Mouse (Mus musculus): Measurements from ENCODE around the gene Trabd. TPM values are rescaled to one million over a fixed set of nuclear protein-coding genes. Genes with fewer than 3 reads are reported as not detected.
A peak's percentile ranks its signal among the peaks of the same experiment; 100 is the strongest.

The Trabd gene
- polyA plus RNA-seq (2012; rRNA removed) (8.3 and 8.4 TPM in 2 replicates), polyA plus RNA-seq (2014; fragmentation: Nextera tagmentation; extraction: Ambion mirVana) (13.0 and 13.7 TPM in 2 replicates)

GRCm38 (mm10) chr15:89074613-89075477 lies at the start of gene Trabd:
TSS of gene Trabd (plus strand) at chr15:89075124.
- TF ChIP-seq EP300 (IDR thresholded peaks at IDR 0.05; ENCODE audit: low read depth) (no peak), CTCF (IDR thresholded peaks at IDR 0.05; ENCODE audit: low read depth) (no peak)
- Histone ChIP-seq H3K9me3 (ENCODE audit: control insufficient read depth, low read length) (no peaks in the 10 kb centered on the region), H3K27me3 (ENCODE audit: control insufficient read depth, insufficient read depth, low read length) (no peaks in the 10 kb centered on the region), H3K9ac (replicated peaks) (peak within 1 kb of the TSS; percentile 75), H3K4me2 (ENCODE audit: low read depth) (peak within 1 kb of the TSS; percentile 84), H3K4me3 (ENCODE audit: insufficient read depth in 1 of 2, low read depth in 2 of 2, low read length in 2 of 2) (peak within 1 kb of the TSS; percentile 68 to 82), H3K4me1 (replicated peaks; ENCODE audit: control insufficient read depth in 2 of 2, insufficient read depth in 2 of 2, low read length in 1 of 2) (peaks cover 11 to 16% of the 10 kb centered on the region in 2 experiments), H3K36me3 (replicated peaks; ENCODE audit: control insufficient read depth, insufficient read depth, low read depth) (no peaks in the 10 kb centered on the region), H3K27ac (peak within 1 kb of the TSS; percentile 24; the same call in 1 of the 2 replicates)
- DNase-seq (ENCODE audit: low read depth in 3 of 3, low spot score in 3 of 3), result no peak
- no peak for ATAC-seq (ENCODE audit: insufficient read depth)
- 36% methylated on average over 11 of the region's 11 CpGs for WGBS (ENCODE audit: insufficient replicate concordance)

GRCm38 (mm10) chr15:89044381-89044780 lies 30.5 kb upstream of the Trabd start:
- Histone ChIP-seq H3K27me3 (ENCODE audit: control insufficient read depth, insufficient read depth, low read length) (no peaks in the 10 kb centered on the region), H3K4me2 (ENCODE audit: low read depth) (no peak overlapping the region), H3K9me3 (ENCODE audit: control insufficient read depth, low read length) (no peaks in the 10 kb centered on the region), H3K4me1 (replicated peaks; ENCODE audit: control insufficient read depth in 2 of 2, insufficient read depth in 2 of 2, low read length in 1 of 2) (no peaks in the 10 kb centered on the region), H3K27ac (no peak overlapping the region), H3K9ac (replicated peaks) (no peak overlapping the region), H3K4me3 (ENCODE audit: insufficient read depth in 1 of 2, low read depth in 2 of 2, low read length in 2 of 2) (no peak overlapping the region), H3K36me3 (replicated peaks; ENCODE audit: control insufficient read depth, insufficient read depth, low read depth) (no peaks in the 10 kb centered on the region)
- ATAC-seq (ENCODE audit: insufficient read depth) (no peak), DNase-seq (ENCODE audit: low read depth in 3 of 3, low spot score in 3 of 3) (no peak)
- 60% methylated on average over 5 of the region's 5 CpGs for WGBS (ENCODE audit: insufficient replicate concordance)
- TF ChIP-seq CTCF (IDR thresholded peaks at IDR 0.05; ENCODE audit: low read depth), result no peak
- TF ChIP-seq EP300 (IDR thresholded peaks at IDR 0.05; ENCODE audit: low read depth), result no peak

GRCm38 (mm10) chr15:89046356-89046755 lies 28.6 kb upstream of the Trabd start:
- TF ChIP-seq EP300 (IDR thresholded peaks at IDR 0.05; ENCODE audit: low read depth) (no peak), CTCF (IDR thresholded peaks at IDR 0.05; ENCODE audit: low read depth) (no peak)
- Histone ChIP-seq H3K4me2 (ENCODE audit: low read depth) (no peak overlapping the region), H3K9ac (replicated peaks) (no peak overlapping the region), H3K27ac (no peak overlapping the region), H3K27me3 (ENCODE audit: control insufficient read depth, insufficient read depth, low read length) (no peaks in the 10 kb centered on the region), H3K36me3 (replicated peaks; ENCODE audit: control insufficient read depth, insufficient read depth, low read depth) (no peaks in the 10 kb centered on the region), H3K4me1 (replicated peaks; ENCODE audit: control insufficient read depth in 2 of 2, insufficient read depth in 2 of 2, low read length in 1 of 2) (no peaks in the 10 kb centered on the region), H3K4me3 (ENCODE audit: insufficient read depth in 1 of 2, low read depth in 2 of 2, low read length in 2 of 2) (no peak overlapping the region), H3K9me3 (ENCODE audit: control insufficient read depth, low read length) (no peaks in the 10 kb centered on the region)
- no peak for ATAC-seq (ENCODE audit: insufficient read depth)
- 51% methylated on average over 4 of the region's 4 CpGs for WGBS (ENCODE audit: insufficient replicate concordance)
- no peak for DNase-seq (ENCODE audit: low read depth in 3 of 3, low spot score in 3 of 3)

GRCm38 (mm10) chr15:89054666-89055065 lies 20.3 kb upstream of the Trabd start:
- no peak overlapping the region for H3K4me3 ChIP-seq (ENCODE audit: insufficient read depth in 1 of 2, low read depth in 2 of 2, low read length in 2 of 2)
- no peak overlapping the region for H3K27ac ChIP-seq
- no peak overlapping the region for H3K9ac ChIP-seq (replicated peaks)
- 66% methylated on average over 7 of the region's 7 CpGs for WGBS (ENCODE audit: insufficient replicate concordance)
- H3K4me1 ChIP-seq (replicated peaks; ENCODE audit: control insufficient read depth in 2 of 2, insufficient read depth in 2 of 2, low read length in 1 of 2), result no peaks in the 10 kb centered on the region
- H3K9me3 ChIP-seq (ENCODE audit: control insufficient read depth, low read length), result no peaks in the 10 kb centered on the region
- peaks cover 20% of the 10 kb centered on the region for H3K27me3 ChIP-seq (ENCODE audit: control insufficient read depth, insufficient read depth, low read length)
- ATAC-seq (ENCODE audit: insufficient read depth), result no peak
- TF ChIP-seq EP300 (IDR thresholded peaks at IDR 0.05; ENCODE audit: low read depth) (no peak), CTCF (IDR thresholded peaks at IDR 0.05; ENCODE audit: low read depth) (no peak)
- DNase-seq (ENCODE audit: low read depth in 3 of 3, low spot score in 3 of 3), result no peak
- no peak overlapping the region for H3K4me2 ChIP-seq (ENCODE audit: low read depth)
- no peaks in the 10 kb centered on the region for H3K36me3 ChIP-seq (replicated peaks; ENCODE audit: control insufficient read depth, insufficient read depth, low read depth)

GRCm38 (mm10) chr15:89058736-89059135 lies 16.2 kb upstream of the Trabd start:
- 27% methylated on average over 6 of the region's 6 CpGs for WGBS (ENCODE audit: insufficient replicate concordance)
- Histone ChIP-seq H3K27ac (no peak overlapping the region), H3K4me1 (replicated peaks; ENCODE audit: control insufficient read depth in 2 of 2, insufficient read depth in 2 of 2, low read length in 1 of 2) (no peaks in the 10 kb centered on the region), H3K9ac (replicated peaks) (no peak overlapping the region), H3K27me3 (ENCODE audit: control insufficient read depth, insufficient read depth, low read length) (peaks cover 39% of the 10 kb centered on the region), H3K36me3 (replicated peaks; ENCODE audit: control insufficient read depth, insufficient read depth, low read depth) (no peaks in the 10 kb centered on the region), H3K4me3 (ENCODE audit: insufficient read depth in 1 of 2, low read depth in 2 of 2, low read length in 2 of 2) (no peak overlapping the region), H3K4me2 (ENCODE audit: low read depth) (no peak overlapping the region), H3K9me3 (ENCODE audit: control insufficient read depth, low read length) (no peaks in the 10 kb centered on the region)
- no peak for TF ChIP-seq CTCF (IDR thresholded peaks at IDR 0.05; ENCODE audit: low read depth)
- TF ChIP-seq EP300 (IDR thresholded peaks at IDR 0.05; ENCODE audit: low read depth), result no peak
- DNase-seq (ENCODE audit: low read depth in 3 of 3, low spot score in 3 of 3) (no peak), ATAC-seq (ENCODE audit: insufficient read depth) (no peak)

All from liver, embryonic 14.5 days (tissue).